In the genomic region with DNA sequence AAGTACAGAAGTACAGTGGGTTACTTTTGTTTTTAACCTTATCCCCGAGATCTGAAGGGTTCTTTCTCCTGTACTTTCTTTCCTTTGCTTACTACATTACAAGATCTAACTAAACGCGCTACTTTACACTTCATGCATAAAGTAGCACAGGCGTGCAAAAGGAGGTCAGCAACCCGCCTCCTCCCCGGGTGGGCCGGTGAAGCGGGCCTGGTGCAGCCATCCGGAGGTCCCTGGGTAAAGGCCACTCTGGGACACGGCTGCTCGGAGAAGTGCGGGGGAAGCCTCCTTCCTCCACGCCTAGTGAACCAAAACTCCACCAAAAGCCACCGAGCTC, we compare ENCODE assay signal across 8 mouse cellular contexts. TPM values are rescaled to one million over a fixed set of nuclear protein-coding genes. Genes with fewer than 3 reads are reported as not detected.
DNase-seq lines count a peak whose midpoint lies in the region; ATAC-seq and TF ChIP-seq lines count a peak whose summit lies in the region.

No protein-coding gene starts in this region.

- no peaks in the 10 kb centered on the region for H3K27me3 ChIP-seq in heart, embryonic 11.5 days (ENCODE audit: control insufficient read depth, insufficient read depth, low read length)
- H3K27me3 ChIP-seq in CH12.LX (replicated peaks), result no peaks in the 10 kb centered on the region
- H3K27me3 ChIP-seq in forebrain, embryonic 14.5 days (replicated peaks; ENCODE audit: control insufficient read depth, insufficient read depth, low read length), result no peaks in the 10 kb centered on the region
- no peaks in the 10 kb centered on the region for H3K27me3 ChIP-seq in liver, embryonic 15.5 days

- 2% methylated on average over 14 of the region's 14 CpGs for whole genome bisulfite sequencing in heart, embryonic 11.5 days (ENCODE audit: insufficient replicate concordance)
- 2% methylated on average over 14 of the region's 14 CpGs for WGBS in forebrain, embryonic 14.5 days
- 1% methylated on average over 14 of the region's 14 CpGs for WGBS in liver, embryonic 15.5 days (ENCODE audit: insufficient replicate concordance)

- dilution Hi-C loops in CH12.LX (cut with MboI; ENCODE audit: extremely low pct_ligation_motif_present, extremely low pct_unique_long_range_greater_than_20kb, low sequenced_read_pairs), result no loop called here

- TF ChIP-seq CTCF in CH12.LX (conservative IDR thresholded peaks at IDR 0.05 in 1 of 2, IDR thresholded peaks at IDR 0.05 in 1 of 2; ENCODE audit: low read depth in 2 of 2, low read length in 2 of 2), result no peak

- no peaks in the 10 kb centered on the region for H3K4me1 ChIP-seq in heart, embryonic 11.5 days (ENCODE audit: control insufficient read depth, insufficient read depth, low read length)
- peaks cover 0 to 25% of the 10 kb centered on the region in 2 experiments; a peak in 1 of 4 replicates for H3K4me1 ChIP-seq in CH12.LX (ENCODE audit: control insufficient read depth in 1 of 2, insufficient read depth in 2 of 2)
- peaks cover 6% of the 10 kb centered on the region; the same call in 1 of the 2 replicates for H3K4me1 ChIP-seq in forebrain, embryonic 14.5 days (ENCODE audit: control insufficient read depth, insufficient read depth, low read length)
- H3K4me1 ChIP-seq in liver, embryonic 15.5 days (replicated peaks), result peaks cover 7% of the 10 kb centered on the region

- peak overlapping the region; percentile 92 for H3K27ac ChIP-seq in heart, embryonic 11.5 days (ENCODE audit: low read depth, low read length)
- peak overlapping the region; percentile 48 for H3K27ac ChIP-seq in CH12.LX (ENCODE audit: insufficient read depth, low read depth)
- H3K27ac ChIP-seq in forebrain, embryonic 14.5 days (ENCODE audit: low read depth, low read length), result peak overlapping the region; percentile 88
- peak overlapping the region; percentile 86 for H3K27ac ChIP-seq in liver, embryonic 15.5 days (replicated peaks)

- peak overlapping the region; percentile 97 for H3K9ac ChIP-seq in heart, embryonic 11.5 days (ENCODE audit: low read depth, low read length)
- H3K9ac ChIP-seq in CH12.LX (ENCODE audit: insufficient read depth, low read depth), result peak overlapping the region; percentile 85
- peak overlapping the region; percentile 92 for H3K9ac ChIP-seq in forebrain, embryonic 14.5 days (ENCODE audit: low read length)
- peak overlapping the region; percentile 85 for H3K9ac ChIP-seq in liver, embryonic 15.5 days

- in situ Hi-C loops in CH12.LX (cut with MboI; ENCODE audit: low pct_ligation_motif_present, low pct_unique_long_range_greater_than_20kb, low sequenced_read_pairs), result no loop called here

- H3K36me3 ChIP-seq in heart, embryonic 11.5 days (ENCODE audit: control insufficient read depth, insufficient read depth, low read length), result no peaks in the 10 kb centered on the region
- H3K36me3 ChIP-seq in CH12.LX (replicated peaks in 1 of 2; ENCODE audit: control insufficient read depth in 1 of 2, insufficient read depth in 1 of 2, low read length in 1 of 2), result peaks cover 0 to 2% of the 10 kb centered on the region in 2 experiments
- no peaks in the 10 kb centered on the region for H3K36me3 ChIP-seq in forebrain, embryonic 14.5 days (ENCODE audit: control insufficient read depth, insufficient read depth, low read length)
- no peaks in the 10 kb centered on the region for H3K36me3 ChIP-seq in liver, embryonic 15.5 days (replicated peaks)

- intact Hi-C loops in heart, postnatal 10 days (cut with DNase I), result loop anchor here (1.0 to 2.0 kb wide), 2 partner anchors 71 to 594 kb away; partner anchors contain the start of genes Apba1 and Fxn

- peak; percentile 43; the same call in 1 of the 2 replicates for ATAC-seq in heart, embryonic 11.5 days (replicated peaks; ENCODE audit: insufficient number of reproducible peaks, low FRiP score, low TSS enrichment)
- no peak for ATAC-seq in forebrain, embryonic 14.5 days
- no peak; the same call in 1 of the 2 replicates for ATAC-seq in liver, embryonic 15.5 days (ENCODE audit: insufficient read depth)

- peak overlapping the region; percentile 74 for H3K4me2 ChIP-seq in heart, embryonic 11.5 days
- H3K4me2 ChIP-seq in CH12.LX (ENCODE audit: insufficient read depth, low read depth, poor library complexity, severe bottlenecking), result peak overlapping the region; percentile 31; the same call in 1 of the 2 replicates
- H3K4me2 ChIP-seq in forebrain, embryonic 14.5 days (ENCODE audit: low read length), result peak overlapping the region; percentile 71
- peak overlapping the region; percentile 89 for H3K4me2 ChIP-seq in liver, embryonic 15.5 days

- peaks cover 15% of the 10 kb centered on the region for H3K79me2 ChIP-seq in CH12.LX (replicated peaks; ENCODE audit: control insufficient read depth, extremely low read depth, insufficient read depth, poor library complexity, severe bottlenecking)

- TF ChIP-seq RAD21 in CH12.LX (IDR thresholded peaks at IDR 0.05; ENCODE audit: low read depth, low read length), result no peak

- TF ChIP-seq EP300 in CH12.LX (IDR thresholded peaks at IDR 0.05; ENCODE audit: low read length), result no peak

- no peak for DNase-seq in heart, postnatal 10 days
- DNase-seq in CH12.LX (ENCODE audit: extremely low read depth), result no peak
- no peak for DNase-seq in forebrain, embryonic 14.5 days (ENCODE audit: low spot score)
- no peak for DNase-seq in cerebellum, postnatal 4 days (ENCODE audit: low spot score in 2 of 2)
- DNase-seq in embryo, embryonic 11 days, result no peak
- DNase-seq in cerebellum, postnatal 36 days, result no peak

- peak; percentile 88; the same call in 1 of the 2 replicates for TF ChIP-seq POLR2A in CH12.LX (IDR thresholded peaks at IDR 0.05; ENCODE audit: low read depth, low read length)

- H3K4me3 ChIP-seq in heart, embryonic 11.5 days (ENCODE audit: low read depth, low read length), result peak overlapping the region; percentile 93
- peak overlapping the region; percentile 53 to 96 (median 91) for H3K4me3 ChIP-seq in CH12.LX (replicated peaks in 1 of 3; ENCODE audit: low read depth in 2 of 3, low read length in 2 of 3, poor library complexity in 1 of 3)
- peak overlapping the region; percentile 77 for H3K4me3 ChIP-seq in forebrain, embryonic 14.5 days (ENCODE audit: low read depth, low read length)
- peak overlapping the region; percentile 94 for H3K4me3 ChIP-seq in liver, embryonic 15.5 days (replicated peaks)

- H3K9me3 ChIP-seq in heart, embryonic 11.5 days (replicated peaks; ENCODE audit: control insufficient read depth, low read length), result no peaks in the 10 kb centered on the region
- no peaks in the 10 kb centered on the region for H3K9me3 ChIP-seq in CH12.LX (replicated peaks; ENCODE audit: low read length)
- no peaks in the 10 kb centered on the region for H3K9me3 ChIP-seq in forebrain, embryonic 14.5 days (replicated peaks; ENCODE audit: control insufficient read depth, low read length)
- no peaks in the 10 kb centered on the region for H3K9me3 ChIP-seq in liver, embryonic 15.5 days (replicated peaks)

TF ChIP-seq in CH12.LX, 34 proteins besides CTCF, POLR2A, EP300 and RAD21:
- TF ChIP-seq ZKSCAN1 (IDR thresholded peaks at IDR 0.05; ENCODE audit: borderline replicate concordance, low read depth, low read length), result no peak
- TF ChIP-seq E2F4 (IDR thresholded peaks at IDR 0.05; ENCODE audit: insufficient replicate concordance, low read depth, low read length), result no peak
- TF ChIP-seq MEF2A (IDR thresholded peaks at IDR 0.05; ENCODE audit: borderline replicate concordance, low read depth, low read length), result 0 out of 2 replicates have a peak, but pooled peaks have one; percentile 64
- TF ChIP-seq CHD2 (IDR thresholded peaks at IDR 0.05; ENCODE audit: low read length), result peak; percentile 62; the same call in 1 of the 2 replicates
- no peak for TF ChIP-seq ELF1 (IDR thresholded peaks at IDR 0.05; ENCODE audit: low read depth, low read length)
- peak; percentile 39; the same call in 1 of the 2 replicates for TF ChIP-seq MAZ (IDR thresholded peaks at IDR 0.05; ENCODE audit: low read depth, low read length)
- 0 out of 2 replicates have a peak, but pooled peaks have one; percentile 64 for TF ChIP-seq TBP (conservative IDR thresholded peaks at IDR 0.05; ENCODE audit: low read depth, low read length)
- peak; percentile 20; the same call in 1 of the 2 replicates for TF ChIP-seq IRF4 (IDR thresholded peaks at IDR 0.05; ENCODE audit: low read depth, low read length)

RNA-seq across cellular contexts. Expression of gene Ptar1, which starts 0.3 kb away (rescaled TPM):
- polyA plus RNA-seq in heart, embryonic 11.5 days (2014; fragmentation: Nextera tagmentation; extraction: Ambion mirVana), result 4.6 and 7.3 TPM in 2 replicates
- 10 to 100 TPM; 24.9 to 26.4 TPM for total RNA-seq in heart, postnatal 10 days (2021)
- total RNA-seq in CH12.LX (2012; rRNA removed) (7.1 and 7.9 TPM in 2 replicates), CH12.LX (2014; rRNA removed) (10.4 and 11.9 TPM in 2 replicates)
- polyA plus RNA-seq in CH12.LX (2012; ENCODE audit: insufficient read length, low read depth), result 5.6 and 7.5 TPM in 2 replicates
- 5.5 and 7.1 TPM in 2 replicates for polyA plus RNA-seq in forebrain, embryonic 14.5 days (2014; fragmentation: Nextera tagmentation; extraction: Ambion mirVana)
- polyA plus RNA-seq in liver, embryonic 15.5 days (2015; fragmentation: Nextera tagmentation; extraction: Ambion mirVana), result 2.8 and 3.7 TPM in 2 replicates

RNA-seq across cellular contexts. Expression of gene 1700028P14Rik, which starts 34.3 kb away (rescaled TPM):
- not detected in 2 replicates for polyA plus RNA-seq in heart, embryonic 11.5 days (2014; fragmentation: Nextera tagmentation; extraction: Ambion mirVana)
- total RNA-seq in heart, postnatal 10 days (2021), result not detected
- not detected in 2 replicates for total RNA-seq in CH12.LX (2012; rRNA removed)
- total RNA-seq in CH12.LX (2014; rRNA removed), result not detected in 2 replicates
- not detected in 2 replicates for polyA plus RNA-seq in CH12.LX (2012; ENCODE audit: insufficient read length, low read depth)
- polyA plus RNA-seq in forebrain, embryonic 14.5 days (2014; fragmentation: Nextera tagmentation; extraction: Ambion mirVana), result 1.5 and 1.6 TPM in 2 replicates
- not detected in 2 replicates for polyA plus RNA-seq in liver, embryonic 15.5 days (2015; fragmentation: Nextera tagmentation; extraction: Ambion mirVana)

Comparison
In these comparisons a context has a peak if more than half of its experiments do, and no peak if none do; other contexts are left out.
1. H3K4me2 ChIP-seq: peak in every context shown above with its lines; median percentile 89 in liver, embryonic 15.5 days; 74 in heart, embryonic 11.5 days; 71 in forebrain, embryonic 14.5 days; 31 in CH12.LX.